Mouse (Mus musculus) splenic B cell, adult 2 months (primary cell): ENCODE measurements around the gene Ccnd3.

Experiments used
- DNase-seq: peaks from one replicate; pipeline ENCODE4 v3.0.0-alpha.2; 2011; ENCODE audit warnings: low read depth, low spot score
- H3K27me3 ChIP-seq: 2 replicates; pipeline ENCODE4 v1.6.1; 2012; ENCODE audit warnings: mild to moderate bottlenecking, low read length, moderate library complexity, mixed read lengths; ENCODE audit not compliant: control insufficient read depth, poor library complexity, insufficient read depth, severe bottlenecking
- H3K36me3 ChIP-seq: 2 replicates; pipeline ENCODE4 v1.6.1; 2012; ENCODE audit warnings: mild to moderate bottlenecking, low read length, moderate library complexity, mixed read lengths; ENCODE audit not compliant: control insufficient read depth, poor library complexity, insufficient read depth, severe bottlenecking

The Ccnd3 gene

DNA sequence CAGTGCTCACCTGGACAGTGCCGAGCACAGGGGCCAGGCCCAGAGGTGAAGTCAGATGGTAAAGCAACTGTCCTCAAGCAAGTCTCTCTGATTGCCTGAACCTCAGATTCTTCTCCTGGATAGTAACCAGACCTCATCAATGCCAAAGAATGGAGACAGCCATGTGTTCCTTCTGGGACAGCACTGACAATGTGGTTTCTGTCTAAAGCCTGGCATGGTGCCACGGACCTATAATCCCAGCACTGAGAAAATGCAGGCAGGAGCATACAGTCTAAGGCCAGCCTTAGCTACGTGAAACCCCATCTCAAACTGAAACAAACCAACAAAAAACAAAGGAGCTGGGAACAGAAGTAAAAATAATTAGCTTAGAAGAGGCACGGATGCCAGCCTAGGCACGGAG is 34.2 kb upstream of the Ccnd3 start:
- H3K27me3 ChIP-seq: no peaks in the 10 kb centered on the region
- DNase-seq: no peak
- H3K36me3 ChIP-seq: no peaks in the 10 kb centered on the region

DNA sequence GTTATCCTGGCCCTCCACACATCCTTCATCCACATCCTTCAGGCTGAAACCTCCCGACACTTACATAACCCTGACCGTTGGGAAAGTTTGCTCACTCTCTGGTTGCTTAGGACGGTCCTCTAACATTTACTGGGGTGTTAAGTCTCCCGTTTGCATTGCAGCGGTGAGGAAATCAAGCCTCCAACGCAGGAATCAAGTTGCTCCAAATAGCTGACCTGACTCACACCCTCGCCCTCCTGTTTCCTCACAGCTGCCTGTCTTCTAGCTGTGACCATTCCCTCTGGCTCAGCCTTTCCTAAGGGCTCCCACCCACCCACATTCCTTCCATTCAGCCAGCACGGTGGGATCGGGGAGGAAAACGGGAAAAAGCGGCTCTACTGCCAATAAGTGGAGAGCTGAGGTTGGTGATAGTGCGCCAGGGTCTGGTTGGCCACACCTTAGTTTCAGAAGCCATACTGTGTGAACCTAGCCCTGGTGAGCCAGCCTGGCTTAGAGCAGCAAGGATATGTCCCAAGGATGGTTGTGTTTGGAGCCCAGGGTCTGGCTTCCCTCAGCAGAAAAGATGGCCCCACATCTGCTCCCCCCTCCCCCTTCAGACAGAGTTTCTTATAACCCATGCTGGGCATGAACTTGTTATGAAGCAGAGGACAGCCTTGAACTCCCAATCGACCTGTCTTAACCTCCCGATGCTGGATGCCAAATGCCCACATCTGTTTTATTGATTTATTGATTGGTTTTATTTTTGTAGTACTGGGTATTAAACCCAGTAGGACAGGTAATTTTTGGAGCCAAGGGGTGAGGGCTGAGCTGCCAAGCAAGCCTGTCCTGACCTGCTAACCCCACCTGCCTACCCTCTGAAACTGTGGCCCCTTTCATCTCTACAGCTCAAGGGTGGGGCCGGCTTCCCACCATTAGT is 32.2 kb upstream of the Ccnd3 start:
- DNase-seq: no peak
- no peaks in the 10 kb centered on the region for H3K36me3 ChIP-seq
- H3K27me3 ChIP-seq: no peaks in the 10 kb centered on the region

GRCm38 (mm10) chr17:47473434-47473974 is 31.3 kb upstream of the Ccnd3 start:
- no peaks in the 10 kb centered on the region for H3K36me3 ChIP-seq
- DNase-seq: peak; percentile 81
- H3K27me3 ChIP-seq: no peaks in the 10 kb centered on the region

DNA sequence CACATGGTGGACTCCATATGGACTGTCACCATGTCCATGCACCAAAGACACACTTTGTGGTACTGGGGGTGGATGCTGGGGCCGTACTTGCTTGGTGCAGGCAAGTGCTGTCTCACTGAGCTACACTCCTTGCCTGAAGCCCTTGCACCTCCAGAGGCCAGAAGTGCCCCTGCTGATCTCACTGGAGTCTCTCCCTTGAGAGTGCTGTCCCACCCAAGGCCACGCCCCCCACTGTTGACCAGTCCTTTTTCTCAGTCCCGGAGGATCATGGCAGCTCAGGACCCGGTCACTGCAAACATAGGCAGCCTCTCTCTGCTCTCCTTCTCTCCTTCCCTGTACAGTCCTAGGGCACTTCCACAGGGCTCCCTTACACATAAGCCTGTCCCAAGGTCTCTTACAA is 30.6 kb upstream of the Ccnd3 start:
- no peak for DNase-seq
- no peaks in the 10 kb centered on the region for H3K27me3 ChIP-seq
- no peaks in the 10 kb centered on the region for H3K36me3 ChIP-seq

GRCm38 (mm10) chr17:47475181-47475580 is 29.7 kb upstream of the Ccnd3 start:
- DNase-seq: no peak

GRCm38 (mm10) chr17:47475714-47476113 is 29.1 kb upstream of the Ccnd3 start:
- no peaks in the 10 kb centered on the region for H3K36me3 ChIP-seq
- H3K27me3 ChIP-seq: no peaks in the 10 kb centered on the region
- DNase-seq: peak; percentile 46

More at GRCm38 (mm10) chr17:47475181-47475580, 29.7 kb upstream of the Ccnd3 start:
- Histone ChIP-seq H3K36me3 (no peaks in the 10 kb centered on the region), H3K27me3 (no peaks in the 10 kb centered on the region)

GRCm38 (mm10) chr17:47479887-47480286 is 25.0 kb upstream of the Ccnd3 start:
- no peaks in the 10 kb centered on the region for H3K36me3 ChIP-seq
- no peak for DNase-seq
- H3K27me3 ChIP-seq: no peaks in the 10 kb centered on the region

DNA sequence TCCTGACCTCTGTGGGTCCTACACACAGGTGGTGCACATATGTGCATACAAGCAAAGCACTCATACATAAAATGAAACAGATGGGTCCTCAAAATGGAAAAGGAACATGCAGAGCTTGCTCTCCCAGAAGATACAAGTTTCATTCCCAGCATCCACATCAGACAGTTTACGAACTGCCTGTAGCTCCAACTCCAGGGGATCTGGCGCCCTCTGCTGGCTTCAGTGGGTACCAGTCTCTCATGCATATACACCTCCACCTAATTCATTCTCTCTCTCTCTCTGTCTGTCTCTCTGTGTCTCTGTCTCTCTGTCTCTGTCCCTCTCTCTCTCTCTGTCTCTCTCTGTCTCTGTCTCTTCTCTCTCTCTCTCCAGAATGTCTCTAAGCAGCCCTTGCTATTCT is 22.4 kb upstream of the Ccnd3 start:
- Histone ChIP-seq H3K27me3 (no peaks in the 10 kb centered on the region), H3K36me3 (no peaks in the 10 kb centered on the region)
- peak; percentile 66 for DNase-seq

GRCm38 (mm10) chr17:47484241-47484921 is 20.5 kb upstream of the Ccnd3 start:
- H3K27me3 ChIP-seq: no peaks in the 10 kb centered on the region
- no peak for DNase-seq
- no peaks in the 10 kb centered on the region; the same call in 1 of the 2 replicates for H3K36me3 ChIP-seq

DNA sequence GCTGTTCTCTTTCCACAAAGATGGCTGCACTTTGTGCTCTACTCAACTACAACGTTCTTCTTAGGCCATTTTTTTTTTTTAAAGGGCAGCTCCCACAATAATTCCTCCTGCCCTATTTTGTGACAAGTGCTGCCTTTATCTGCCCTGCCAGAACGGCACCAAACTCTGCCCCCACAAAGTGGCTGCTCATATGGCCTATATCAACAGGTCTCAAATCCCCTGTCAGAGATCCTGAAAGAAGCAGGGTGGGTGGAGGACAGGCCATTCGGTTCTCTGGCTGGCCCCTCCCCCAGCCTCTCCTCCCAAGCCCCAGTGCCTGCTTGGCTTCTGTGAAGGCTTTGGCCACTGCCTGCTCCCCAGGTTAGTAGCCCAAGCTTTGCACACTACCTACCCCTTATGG is 19.9 kb upstream of the Ccnd3 start:
- Histone ChIP-seq H3K36me3 (no peaks in the 10 kb centered on the region; the same call in 1 of the 2 replicates), H3K27me3 (no peaks in the 10 kb centered on the region)
- DNase-seq: no peak

DNA sequence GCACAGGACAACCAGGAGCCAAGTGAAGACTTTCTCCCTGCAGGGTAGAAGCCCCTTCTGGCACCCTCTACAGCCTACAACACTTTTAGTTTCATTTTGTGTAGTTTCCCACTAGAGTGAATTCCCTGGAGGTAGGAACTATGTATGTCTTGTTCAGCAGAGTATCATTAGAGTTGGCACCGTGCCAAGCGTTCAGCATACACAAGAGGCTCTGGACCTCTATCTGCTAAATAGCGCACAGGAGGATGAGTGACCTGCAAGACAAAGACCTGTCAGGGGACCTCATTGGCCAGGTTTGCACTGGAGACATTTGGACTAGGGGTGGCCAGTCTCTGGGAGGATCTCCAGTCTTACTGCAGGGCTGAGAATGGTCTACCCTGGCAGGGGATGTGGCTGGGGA is 19.1 kb upstream of the Ccnd3 start:
- no peak for DNase-seq
- peaks cover 2% of the 10 kb centered on the region; the same call in 1 of the 2 replicates for H3K36me3 ChIP-seq
- no peaks in the 10 kb centered on the region for H3K27me3 ChIP-seq

DNA sequence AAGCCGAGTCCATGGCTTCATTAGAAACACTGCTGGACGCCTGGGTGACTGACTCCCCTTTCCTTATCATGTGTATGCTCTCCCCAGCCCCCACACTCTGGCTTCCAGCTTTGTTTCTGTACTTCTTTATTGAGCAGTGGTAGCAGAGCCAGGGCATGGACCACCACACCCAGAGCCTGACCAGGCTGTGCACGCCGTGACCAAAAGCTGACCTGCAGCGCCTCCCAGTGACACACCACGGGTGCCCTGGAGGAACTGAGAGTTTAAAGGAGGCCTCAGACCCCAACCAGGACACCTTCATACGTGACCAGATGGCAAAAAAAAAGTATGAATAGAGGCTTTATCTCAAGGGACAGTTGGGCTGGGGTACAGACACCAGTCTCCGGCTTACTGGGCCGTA is 14.1 kb upstream of the Ccnd3 start:
- Histone ChIP-seq H3K27me3 (no peaks in the 10 kb centered on the region), H3K36me3 (peaks cover 12% of the 10 kb centered on the region)
- DNase-seq: no peak

DNA sequence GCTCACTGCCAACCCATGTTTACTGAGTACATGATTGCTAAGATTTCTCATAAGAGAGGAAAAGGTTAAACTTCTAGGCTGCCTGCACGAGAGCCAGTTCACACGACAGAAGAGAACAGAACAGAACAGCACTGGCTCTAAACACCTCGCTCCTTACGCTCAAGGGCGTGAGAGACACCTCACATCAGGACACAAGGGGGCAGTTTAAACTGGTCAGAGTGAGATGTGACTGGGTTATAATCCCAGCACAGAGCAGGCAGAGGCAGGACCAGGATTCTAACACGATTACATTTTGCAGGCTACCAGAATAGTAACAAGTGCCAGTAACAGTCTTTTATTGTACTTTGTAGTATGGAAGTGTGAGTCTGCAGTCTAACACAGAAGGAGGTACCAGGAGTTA is 12.1 kb upstream of the Ccnd3 start:
- no peak for DNase-seq
- H3K36me3 ChIP-seq: peaks cover 16% of the 10 kb centered on the region
- no peaks in the 10 kb centered on the region for H3K27me3 ChIP-seq

DNA sequence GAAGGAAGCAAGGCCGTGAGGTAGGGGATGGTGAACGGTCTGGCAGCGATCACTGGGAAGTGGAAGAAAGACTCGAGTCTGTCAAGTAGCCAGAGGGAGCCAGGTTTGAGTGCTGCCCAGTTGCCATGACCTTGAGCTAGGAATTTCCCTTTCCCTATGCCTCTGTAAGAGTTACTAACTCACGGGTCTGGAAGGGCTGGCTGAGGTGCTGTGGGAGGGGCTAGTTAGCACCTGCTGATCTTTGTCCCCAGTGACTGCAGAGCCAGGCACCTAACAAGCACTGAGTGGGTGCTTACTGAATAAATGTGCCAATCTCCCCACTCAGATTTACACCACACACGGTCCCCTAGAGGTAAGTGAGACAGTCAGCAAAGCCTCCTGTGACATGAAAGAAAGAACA is 11.2 kb upstream of the Ccnd3 start:
- peaks cover 18% of the 10 kb centered on the region for H3K36me3 ChIP-seq
- H3K27me3 ChIP-seq: no peaks in the 10 kb centered on the region
- DNase-seq: no peak

DNA sequence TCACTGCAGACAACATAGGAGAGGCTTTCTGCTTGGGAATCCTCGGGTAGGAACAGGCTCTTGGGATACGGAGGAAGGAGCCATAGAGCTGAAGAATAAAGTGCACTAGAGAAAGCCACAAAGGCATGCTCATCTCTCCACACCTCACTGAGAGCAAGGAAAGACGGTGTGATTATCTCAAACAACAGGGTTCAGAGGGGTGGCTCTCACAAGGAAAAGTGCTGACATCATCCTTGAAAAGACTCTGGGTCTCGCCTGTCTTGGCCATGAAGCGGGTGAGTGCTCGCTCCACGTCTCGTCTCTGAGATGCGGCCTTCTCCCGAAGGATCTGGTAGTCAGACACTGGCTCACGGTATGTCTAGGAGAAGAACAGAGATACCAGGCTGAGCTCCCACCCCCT is 10.7 kb upstream of the Ccnd3 start:
- peaks cover 18% of the 10 kb centered on the region for H3K36me3 ChIP-seq
- no peaks in the 10 kb centered on the region for H3K27me3 ChIP-seq
- DNase-seq: no peak
